Mouse (Mus musculus) embryonic facial prominence, embryonic 14.5 days (tissue): ENCODE results near the gene Prkag2. TPM values are rescaled to one million over a fixed set of nuclear protein-coding genes. Genes with fewer than 3 reads are reported as not detected.
A peak's percentile ranks its signal among the peaks of the same experiment; 100 is the strongest.

ENCODE experiments used
- ATAC-seq: fragments of 200-750 bp; cut with Nextera tagmentation; 2 replicates; pipeline ENCODE4 v1.8.0; 2017; ENCODE audit warnings: low read depth, moderate number of reproducible peaks, moderate TSS enrichment
- DNase-seq: peaks from one replicate; pipeline ENCODE4 v3.0.0-alpha.2; 2015; ENCODE audit warnings: low spot score
- H3K27ac ChIP-seq: fragments of 300-500 bp; sonication (generic); replicated peaks from 2 replicates; pipeline ENCODE4 v1.5.1; 2014; ENCODE audit warnings: low read depth, mild to moderate bottlenecking, low read length, moderate library complexity
- H3K27me3 ChIP-seq: fragments of 300-500 bp; sonication (generic); replicated peaks from 2 replicates; pipeline ENCODE4 v1.6.1; 2014; ENCODE audit warnings: low read length; ENCODE audit not compliant: control insufficient read depth, insufficient read depth
- H3K36me3 ChIP-seq: fragments of 300-500 bp; sonication (generic); 2 replicates; pipeline ENCODE4 v1.6.1; 2014; ENCODE audit warnings: low read length, mixed read lengths; ENCODE audit not compliant: control insufficient read depth, insufficient read depth
- H3K4me1 ChIP-seq: fragments of 300-500 bp; sonication (generic); 2 replicates; pipeline ENCODE4 v1.6.1; 2014; ENCODE audit warnings: antibody characterized with exemption, low read length; ENCODE audit not compliant: control insufficient read depth, insufficient read depth
- H3K4me2 ChIP-seq: fragments of 300-500 bp; sonication (generic); 2 replicates; pipeline ENCODE4 v1.6.1; 2014; ENCODE audit warnings: low read depth, mild to moderate bottlenecking, low read length, moderate library complexity, mixed read lengths
- H3K4me3 ChIP-seq: fragments of 300-500 bp; sonication (generic); 2 replicates; pipeline ENCODE4 v1.5.1; 2014; ENCODE audit warnings: low read depth, mild to moderate bottlenecking, low read length
- H3K9ac ChIP-seq: fragments of 300-500 bp; sonication (generic); 2 replicates; pipeline ENCODE4 v1.6.1; 2014; ENCODE audit warnings: low read depth, mild to moderate bottlenecking, low read length, moderate library complexity, mixed read lengths
- H3K9me3 ChIP-seq: fragments of 300-500 bp; sonication (generic); 2 replicates; pipeline ENCODE4 v1.6.1; 2016; ENCODE audit warnings: low read length; ENCODE audit not compliant: control insufficient read depth
- WGBS: fragments of 180-500 bp; shearing (Covaris S2); extraction: QIAGEN DNeasy Blood & Tissue Kit; methylation state at CpG from one replicate; pipeline ENCODE4 v1.1.7; 2014; 5-methylcytosine and 5-hydroxymethylcytosine counted together
- polyA plus RNA-seq: library from polyadenylated mRNA; unstranded; fragments of >200 nt; fragmentation: Nextera tagmentation; extraction: Ambion mirVana; gene quantifications from 2 replicates; pipeline ENCODE4 v1.2.1, GENCODE M21; 2014

The Prkag2 gene
- polyA plus RNA-seq, 1 experiment from 2014 or later: 24.4 TPM

- ATAC-seq (no peak), DNase-seq (no peak)
- no peaks in the 10 kb centered on the region for H3K36me3 ChIP-seq
- H3K4me1 ChIP-seq: peaks cover 10% of the 10 kb centered on the region
- H3K4me2 ChIP-seq: no peak overlapping the region
- H3K9ac ChIP-seq: no peak overlapping the region
- no peak overlapping the region for H3K4me3 ChIP-seq
- no peaks in the 10 kb centered on the region for H3K27me3 ChIP-seq
- 62% methylated on average over 3 of the region's 3 CpGs for WGBS
- H3K9me3 ChIP-seq: no peaks in the 10 kb centered on the region
- no peak overlapping the region for H3K27ac ChIP-seq
These were observed 90.7 kb downstream of the Prkag2 start for GRCm38 (mm10) chr5:25009770-25010169.

- H3K27ac ChIP-seq: no peak overlapping the region
- WGBS: 59% methylated on average over 3 of the region's 3 CpGs
- H3K9me3 ChIP-seq: no peaks in the 10 kb centered on the region
- no peak overlapping the region for H3K9ac ChIP-seq
- H3K4me1 ChIP-seq: peaks cover 10% of the 10 kb centered on the region
- ATAC-seq (no peak), DNase-seq (no peak)
- H3K36me3 ChIP-seq: no peaks in the 10 kb centered on the region
- no peaks in the 10 kb centered on the region for H3K27me3 ChIP-seq
- H3K4me3 ChIP-seq: no peak overlapping the region
- no peak overlapping the region for H3K4me2 ChIP-seq
These were observed 91.5 kb downstream of the Prkag2 start for GRCm38 (mm10) chr5:25008966-25009365.

GRCm38 (mm10) chr5:25006848-25007247 lies 93.6 kb downstream of the Prkag2 start:
- H3K4me3 ChIP-seq: no peak overlapping the region
- H3K27me3 ChIP-seq: no peaks in the 10 kb centered on the region
- ATAC-seq (peak; percentile 70), DNase-seq (peak; percentile 83)
- H3K36me3 ChIP-seq: no peaks in the 10 kb centered on the region
- no peak overlapping the region for H3K4me2 ChIP-seq
- no peaks in the 10 kb centered on the region for H3K9me3 ChIP-seq
- no peak overlapping the region for H3K27ac ChIP-seq
- H3K9ac ChIP-seq: no peak overlapping the region
- peaks cover 10% of the 10 kb centered on the region for H3K4me1 ChIP-seq
- WGBS: 32% methylated on average over 8 of the region's 8 CpGs

GRCm38 (mm10) chr5:25005532-25006129 lies 94.8 kb downstream of the Prkag2 start:
- no peak for ATAC-seq
- Histone ChIP-seq H3K4me2 (no peak overlapping the region), H3K4me1 (peaks cover 5% of the 10 kb centered on the region), H3K4me3 (no peak overlapping the region), H3K9ac (no peak overlapping the region), H3K9me3 (no peaks in the 10 kb centered on the region), H3K27me3 (no peaks in the 10 kb centered on the region), H3K36me3 (no peaks in the 10 kb centered on the region), H3K27ac (no peak overlapping the region)
- no peak for DNase-seq
- 31% methylated on average over 6 of the region's 6 CpGs for WGBS

GRCm38 (mm10) chr5:25001391-25001794 lies 99.0 kb downstream of the Prkag2 start:
- Histone ChIP-seq H3K4me1 (peaks cover under 1% of the 10 kb centered on the region; the same call in 1 of the 2 replicates), H3K27ac (no peak overlapping the region), H3K36me3 (no peaks in the 10 kb centered on the region), H3K9me3 (no peaks in the 10 kb centered on the region), H3K4me2 (no peak overlapping the region), H3K27me3 (no peaks in the 10 kb centered on the region), H3K4me3 (no peak overlapping the region), H3K9ac (no peak overlapping the region)
- 43% methylated on average over 8 of the region's 8 CpGs for WGBS
- ATAC-seq: peak; percentile 24; the same call in 1 of the 2 replicates
- peak; percentile 23 for DNase-seq

- no peaks in the 10 kb centered on the region for H3K27me3 ChIP-seq
- DNase-seq (no peak), ATAC-seq (no peak)
- H3K27ac ChIP-seq: no peak overlapping the region
- H3K4me2 ChIP-seq: no peak overlapping the region
- no peaks in the 10 kb centered on the region for H3K9me3 ChIP-seq
- 79% methylated on average over 4 of the region's 4 CpGs for WGBS
- H3K4me1 ChIP-seq: peaks cover 9% of the 10 kb centered on the region
- H3K9ac ChIP-seq: no peak overlapping the region
- H3K4me3 ChIP-seq: no peak overlapping the region
- H3K36me3 ChIP-seq: no peaks in the 10 kb centered on the region
These were observed 101.1 kb downstream of the Prkag2 start for GRCm38 (mm10) chr5:24999351-24999750.

- WGBS: 20% methylated on average over 13 of the region's 13 CpGs
- H3K4me1 ChIP-seq: peaks cover 9% of the 10 kb centered on the region; the same call in 1 of the 2 replicates
- peak; percentile 92 for ATAC-seq
- DNase-seq: peak; percentile 95
- no peaks in the 10 kb centered on the region for H3K36me3 ChIP-seq
- H3K4me2 ChIP-seq: peak overlapping the region; percentile 55
- H3K4me3 ChIP-seq: peak overlapping the region; percentile 25
- H3K9ac ChIP-seq: peak overlapping the region; percentile 34
- H3K9me3 ChIP-seq: no peaks in the 10 kb centered on the region
- no peaks in the 10 kb centered on the region for H3K27me3 ChIP-seq
- H3K27ac ChIP-seq: peak overlapping the region; percentile 49; the same call in 1 of the 2 replicates
These were observed 104.8 kb downstream of the Prkag2 start for GRCm38 (mm10) chr5:24995576-24996100.

GRCm38 (mm10) chr5:24993190-24993589 lies 107.3 kb downstream of the Prkag2 start:
- Histone ChIP-seq H3K27me3 (no peaks in the 10 kb centered on the region), H3K4me3 (no peak overlapping the region), H3K4me2 (no peak overlapping the region), H3K9me3 (no peaks in the 10 kb centered on the region), H3K9ac (no peak overlapping the region), H3K4me1 (peaks cover 9% of the 10 kb centered on the region; the same call in 1 of the 2 replicates), H3K27ac (no peak overlapping the region), H3K36me3 (no peaks in the 10 kb centered on the region)
- no peak for DNase-seq
- ATAC-seq: no peak
- WGBS: 64% methylated on average over 3 of the region's 3 CpGs

GRCm38 (mm10) chr5:24991575-24991974 lies 108.9 kb downstream of the Prkag2 start:
- ATAC-seq: no peak
- H3K4me2 ChIP-seq: no peak overlapping the region
- WGBS: 84% methylated on average over 1 of the region's 1 CpGs

More at GRCm38 (mm10) chr5:24991575-24991974, 108.9 kb downstream of the Prkag2 start:
- peaks cover 9% of the 10 kb centered on the region; the same call in 1 of the 2 replicates for H3K4me1 ChIP-seq
- H3K36me3 ChIP-seq: no peaks in the 10 kb centered on the region
- no peaks in the 10 kb centered on the region for H3K27me3 ChIP-seq
- H3K9ac ChIP-seq: no peak overlapping the region
- no peak overlapping the region for H3K4me3 ChIP-seq
- no peak overlapping the region for H3K27ac ChIP-seq
- DNase-seq: no peak
- H3K9me3 ChIP-seq: no peaks in the 10 kb centered on the region
